Mouse (Mus musculus) liver, adult 2 months (tissue): ENCODE data around the gene Smg1.

ENCODE experiments used
- CTCF ChIP-seq: fragments of 200-500 bp; IDR thresholded peaks from 2 replicates; pipeline ENCODE4 v1.5.1; 2011; ENCODE audit warnings: low read depth, low read length, control low read depth
- POLR2A ChIP-seq: fragments of 200-500 bp; IDR thresholded peaks from 2 replicates; pipeline ENCODE4 v1.6.1; 2011; ENCODE audit warnings: low read length, control low read depth; ENCODE audit not compliant: insufficient read depth; ENCODE audit errors: extremely low read depth

DNA sequence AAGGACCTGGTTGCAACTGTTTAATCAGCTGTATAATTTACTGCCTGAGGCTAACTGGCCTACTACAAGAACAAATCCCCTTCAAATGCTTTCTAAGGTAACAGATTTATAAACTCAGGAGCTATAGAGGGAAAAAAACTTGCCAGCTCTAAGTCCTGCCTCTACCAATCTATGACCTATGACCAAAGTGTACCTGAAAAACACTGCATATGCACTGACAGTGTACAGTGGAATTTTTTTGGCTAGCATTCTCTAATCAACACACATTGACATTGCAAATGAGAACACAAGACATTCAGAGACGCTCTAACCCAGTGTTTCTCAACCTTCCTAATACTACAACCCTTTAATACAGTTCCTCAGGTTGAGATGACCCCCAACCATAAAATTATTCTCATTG is 9.2 kb downstream of the Smg1 start:
- no peak for TF ChIP-seq POLR2A
- TF ChIP-seq CTCF = no peak
